Mouse (Mus musculus) lung, postnatal 0 days (tissue): Measurements from ENCODE around the gene Pcbd1.

Experiments
- CTCF ChIP-seq: IDR thresholded peaks from 2 replicates; pipeline ENCODE4 v1.5.1; 2016; ENCODE audit warnings: antibody characterized with exemption, mild to moderate bottlenecking
- EP300 ChIP-seq: IDR thresholded peaks from 2 replicates; pipeline ENCODE4 v1.6.1; 2016; ENCODE audit warnings: antibody characterized with exemption, mild to moderate bottlenecking, control low read depth

DNA sequence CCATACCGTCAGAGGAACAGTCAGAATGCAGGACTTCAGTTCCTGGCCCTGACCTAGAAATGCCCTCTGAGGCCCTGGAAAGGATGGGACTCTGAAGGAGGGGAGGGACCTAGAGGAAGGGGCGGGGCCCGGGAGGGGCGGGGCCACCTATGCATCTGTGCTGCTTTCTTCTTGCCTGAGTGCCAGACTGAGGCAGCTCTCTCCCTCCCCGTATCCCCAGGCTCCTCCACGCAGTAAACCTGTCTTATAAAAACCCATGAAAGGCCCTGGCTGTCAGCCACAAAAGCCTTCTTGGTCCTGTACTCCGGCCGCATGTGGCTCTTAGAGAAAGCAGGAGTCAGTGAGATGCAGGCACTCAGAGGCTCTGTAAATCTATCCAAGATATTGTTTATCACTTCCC, 44.0 kb upstream of the Pcbd1 start:
- TF ChIP-seq CTCF (no peak), EP300 (no peak)
